Mouse (Mus musculus) mature B cell (primary cell): ENCODE results near the gene Tulp4.

Experiments used
- in situ Hi-C: fragments of 300-500 bp; cut with MboI; formaldehyde crosslinking; loops from 2 replicates; pipeline ENCODE4 v1.14.3; 2019

Tulp4 gene

GRCm38 (mm10) chr17:6123776-6124175, 17.5 kb downstream of the Tulp4 start:
- in situ Hi-C loops, result no loop called here

- in situ Hi-C loops, result no loop called here
Measured at GRCm38 (mm10) chr17:6125441-6125840, 19.2 kb downstream of the Tulp4 start.

- in situ Hi-C loops, result no loop called here
Measured at GRCm38 (mm10) chr17:6128039-6128438, 21.8 kb downstream of the Tulp4 start.

GRCm38 (mm10) chr17:6129361-6129760, 23.1 kb downstream of the Tulp4 start:
- in situ Hi-C loops, result no loop called here

- in situ Hi-C loops, result no loop called here
Measured at GRCm38 (mm10) chr17:6131083-6131482, 24.8 kb downstream of the Tulp4 start.

- in situ Hi-C loops, result no loop called here
Measured at GRCm38 (mm10) chr17:6140875-6141274, 34.6 kb downstream of the Tulp4 start.

- in situ Hi-C loops, result no loop called here
Measured at GRCm38 (mm10) chr17:6141344-6141743, 35.1 kb downstream of the Tulp4 start.

- in situ Hi-C loops, result no loop called here
Measured at GRCm38 (mm10) chr17:6145244-6145643, 39.0 kb downstream of the Tulp4 start.

- in situ Hi-C loops, result no loop called here
Measured at GRCm38 (mm10) chr17:6152941-6153340, 46.7 kb downstream of the Tulp4 start.

- in situ Hi-C loops, result no loop called here
Measured at GRCm38 (mm10) chr17:6153581-6153980, 47.3 kb downstream of the Tulp4 start.

GRCm38 (mm10) chr17:6154366-6154765, 48.1 kb downstream of the Tulp4 start:
- in situ Hi-C loops, result no loop called here

GRCm38 (mm10) chr17:6160495-6160894, 54.3 kb downstream of the Tulp4 start:
- in situ Hi-C loops, result no loop called here

- in situ Hi-C loops, result no loop called here
Measured at GRCm38 (mm10) chr17:6161916-6162315, 55.7 kb downstream of the Tulp4 start.

- in situ Hi-C loops, result no loop called here
Measured at GRCm38 (mm10) chr17:6162761-6163160, 56.5 kb downstream of the Tulp4 start.

GRCm38 (mm10) chr17:6164911-6165310, 58.7 kb downstream of the Tulp4 start:
- in situ Hi-C loops, result no loop called here

- in situ Hi-C loops, result no loop called here
Measured at GRCm38 (mm10) chr17:6172440-6172839, 66.2 kb downstream of the Tulp4 start.

GRCm38 (mm10) chr17:6172926-6173690, 66.9 kb downstream of the Tulp4 start:
- in situ Hi-C loops, result no loop called here

GRCm38 (mm10) chr17:6174574-6174973, 68.3 kb downstream of the Tulp4 start:
- in situ Hi-C loops, result no loop called here

- in situ Hi-C loops, result no loop called here
Measured at GRCm38 (mm10) chr17:6178564-6179267, 72.5 kb downstream of the Tulp4 start.

GRCm38 (mm10) chr17:6179389-6179788, 73.2 kb downstream of the Tulp4 start:
- in situ Hi-C loops, result no loop called here

- in situ Hi-C loops, result no loop called here
Measured at GRCm38 (mm10) chr17:6180421-6180820, 74.2 kb downstream of the Tulp4 start.

- in situ Hi-C loops, result no loop called here
Measured at GRCm38 (mm10) chr17:6182715-6183114, 76.5 kb downstream of the Tulp4 start.

- in situ Hi-C loops, result no loop called here
Measured at GRCm38 (mm10) chr17:6186651-6187050, 80.4 kb downstream of the Tulp4 start.
